Mouse (Mus musculus) olfactory bulb, adult 2 months (tissue): Measurements from ENCODE around the gene Ampd2. TPM values are rescaled to one million over a fixed set of nuclear protein-coding genes. Genes with fewer than 3 reads are reported as not detected.

Experiments
- H3K27ac ChIP-seq: fragments of 200-500 bp; 2 replicates; pipeline ENCODE4 v1.5.1; 2012; ENCODE audit warnings: low read depth, low read length; ENCODE audit not compliant: insufficient read depth
- H3K4me1 ChIP-seq: fragments of 200-500 bp; 2 replicates; pipeline ENCODE4 v1.6.1; 2012; ENCODE audit warnings: low read length; ENCODE audit not compliant: control insufficient read depth, insufficient read depth
- H3K4me3 ChIP-seq: fragments of 200-500 bp; 2 replicates; pipeline ENCODE4 v1.5.1; 2012; ENCODE audit warnings: mild to moderate bottlenecking, low read depth, low read length, moderate library complexity; ENCODE audit not compliant: insufficient read depth
- CTCF ChIP-seq: fragments of 200-500 bp; IDR thresholded peaks from 2 replicates; pipeline ENCODE4 v1.5.1; 2012; ENCODE audit warnings: low read depth, mild to moderate bottlenecking, low read length, moderate library complexity; ENCODE audit not compliant: insufficient read depth
- POLR2A ChIP-seq: fragments of 200-500 bp; IDR thresholded peaks from 2 replicates; pipeline ENCODE4 v1.6.1; 2012; ENCODE audit warnings: mild to moderate bottlenecking, low read depth, low read length, moderate library complexity; ENCODE audit not compliant: insufficient read depth
- WGBS: fragments of 180-500 bp; shearing (Covaris S2); methylation state at CpG from one replicate; pipeline ENCODE4 v1.1.7; 2018; 5-methylcytosine and 5-hydroxymethylcytosine counted together
- polyA plus RNA-seq: library from polyadenylated mRNA; stranded (reverse); fragments of >200 nt; gene quantifications from 2 replicates; pipeline ENCODE4 v1.2.4, GENCODE M21; 2012; ENCODE audit warnings: low replicate concordance; ENCODE audit not compliant: missing spikeins, insufficient read depth, insufficient read length

The Ampd2 gene
- polyA plus RNA-seq, 1 experiment = not detected

GRCm38 (mm10) chr3:108089916-108090315 is 3.5 kb upstream of the Ampd2 start:
- 24% methylated on average over 2 of the region's 2 CpGs for WGBS
- Histone ChIP-seq H3K4me3 (no peak overlapping the region), H3K4me1 (peaks cover 47% of the 10 kb centered on the region), H3K27ac (peak overlapping the region; percentile 84)
- TF ChIP-seq POLR2A (no peak), CTCF (no peak)

GRCm38 (mm10) chr3:108088842-108089380 is 2.5 kb upstream of the Ampd2 start:
- Histone ChIP-seq H3K27ac (peak overlapping the region; percentile 71), H3K4me3 (no peak overlapping the region), H3K4me1 (peaks cover 47% of the 10 kb centered on the region)
- WGBS = 28% methylated on average over 5 of the region's 5 CpGs
- TF ChIP-seq POLR2A = no peak
- TF ChIP-seq CTCF = no peak

GRCm38 (mm10) chr3:108087329-108087728 is 878 bp upstream of the Ampd2 start:
- TF ChIP-seq CTCF (no peak), POLR2A (no peak)

GRCm38 (mm10) chr3:108085721-108086469 is 556 bp downstream of the Ampd2 start:
- Histone ChIP-seq H3K4me1 (peaks cover 54% of the 10 kb centered on the region), H3K4me3 (peak overlapping the region; percentile 72), H3K27ac (peak overlapping the region; percentile 93)
- WGBS = 0% methylated on average over 31 of the region's 31 CpGs
- no peak for TF ChIP-seq POLR2A
- TF ChIP-seq CTCF = no peak

More at GRCm38 (mm10) chr3:108087329-108087728, 878 bp upstream of the Ampd2 start:
- H3K4me3 ChIP-seq = no peak overlapping the region
- no peak overlapping the region for H3K27ac ChIP-seq
- H3K4me1 ChIP-seq = peaks cover 48% of the 10 kb centered on the region
- WGBS = 70% methylated on average over 3 of the region's 3 CpGs

GRCm38 (mm10) chr3:108085281-108085720 is 1.1 kb downstream of the Ampd2 start:
- TF ChIP-seq CTCF = 0 out of 2 replicates have a peak, but pooled peaks have one; percentile 15
- TF ChIP-seq POLR2A = peak; percentile 62
- Histone ChIP-seq H3K4me1 (peaks cover 54% of the 10 kb centered on the region), H3K27ac (peak overlapping the region; percentile 93), H3K4me3 (peak overlapping the region; percentile 72)
- whole genome bisulfite sequencing = 1% methylated on average over 14 of the region's 14 CpGs

- TF ChIP-seq POLR2A (no peak), CTCF (no peak)
- H3K4me1 ChIP-seq = peaks cover 53% of the 10 kb centered on the region
- WGBS = 4% methylated on average over 13 of the region's 13 CpGs
- peak overlapping the region; percentile 93 for H3K27ac ChIP-seq
- peak overlapping the region; percentile 72 for H3K4me3 ChIP-seq
These were observed 1.6 kb downstream of the Ampd2 start for GRCm38 (mm10) chr3:108084767-108085270.

- peaks cover 55% of the 10 kb centered on the region for H3K4me1 ChIP-seq
- H3K27ac ChIP-seq = peak overlapping the region; percentile 93
- 40% methylated on average over 4 of the region's 4 CpGs for WGBS
- TF ChIP-seq POLR2A = no peak
- no peak for TF ChIP-seq CTCF
- H3K4me3 ChIP-seq = peak overlapping the region; percentile 40
These were observed 2.5 kb downstream of the Ampd2 start for GRCm38 (mm10) chr3:108083904-108084407.

GRCm38 (mm10) chr3:108083161-108083560 is 3.3 kb downstream of the Ampd2 start:
- Histone ChIP-seq H3K4me3 (peak overlapping the region; percentile 28), H3K4me1 (peaks cover 52% of the 10 kb centered on the region), H3K27ac (peak overlapping the region; percentile 93; the same call in 1 of the 2 replicates)
- no peak for TF ChIP-seq POLR2A
- no peak for TF ChIP-seq CTCF
- 35% methylated on average over 2 of the region's 2 CpGs for WGBS
